Mouse (Mus musculus) adrenal gland, adult (tissue): Measurements from ENCODE around the gene Gtf2h4.

Source experiments
- DNase-seq, 2 experiments: peaks; one replicate each; pipeline ENCODE4 v3.0.0; 2022 to 2023; ENCODE audit warnings: low spot score in 1 of 2; ENCODE audit not compliant: inconsistent age in 2 of 2

Gtf2h4 gene

GRCm38 (mm10) chr17:35673416-35674035 is at the start of gene Gtf2h4:
TSS of gene Gtf2h4 (minus strand) at chr17:35673739.
- peak; percentile 88 to 96 for DNase-seq

GRCm38 (mm10) chr17:35721676-35722075 is 48.1 kb upstream of the Gtf2h4 start:
- DNase-seq, result no peak

GRCm38 (mm10) chr17:35720340-35720727 is 46.8 kb upstream of the Gtf2h4 start:
- DNase-seq, result peak in 1 of 2 experiments; percentile 47

- DNase-seq, result peak in 1 of 2 experiments; percentile 27
These were observed 46.2 kb upstream of the Gtf2h4 start for GRCm38 (mm10) chr17:35719616-35720339.

GRCm38 (mm10) chr17:35717080-35717479 is 43.5 kb upstream of the Gtf2h4 start:
- DNase-seq, result no peak

- no peak for DNase-seq
These were observed 42.6 kb upstream of the Gtf2h4 start for GRCm38 (mm10) chr17:35716114-35716513.

- peak; percentile 52 to 86 for DNase-seq
These were observed 37.3 kb upstream of the Gtf2h4 start for GRCm38 (mm10) chr17:35710705-35711347.

GRCm38 (mm10) chr17:35708611-35709010 is 35.1 kb upstream of the Gtf2h4 start:
- no peak for DNase-seq

- DNase-seq, result peak; percentile 75 to 82
These were observed 34.4 kb upstream of the Gtf2h4 start for GRCm38 (mm10) chr17:35707929-35708328.

- peak; percentile 51 to 85 for DNase-seq
These were observed 32.3 kb upstream of the Gtf2h4 start for GRCm38 (mm10) chr17:35705836-35706235.

GRCm38 (mm10) chr17:35704621-35705464 is 31.3 kb upstream of the Gtf2h4 start, which contains the start of gene Ddr1:
TSS of gene Ddr1 (minus strand) at chr17:35704621.
- peak in 1 of 2 experiments; percentile 73 for DNase-seq

- peak in 1 of 2 experiments; percentile 59 for DNase-seq
These were observed 30.3 kb upstream of the Gtf2h4 start for GRCm38 (mm10) chr17:35703751-35704271.

- no peak for DNase-seq
These were observed 29.5 kb upstream of the Gtf2h4 start for GRCm38 (mm10) chr17:35703065-35703464.

GRCm38 (mm10) chr17:35702605-35703004 is 29.1 kb upstream of the Gtf2h4 start:
- DNase-seq, result no peak

GRCm38 (mm10) chr17:35701978-35702461 is 28.5 kb upstream of the Gtf2h4 start:
- DNase-seq, result peak; percentile 56 to 58

GRCm38 (mm10) chr17:35701203-35701977 is 27.9 kb upstream of the Gtf2h4 start:
- DNase-seq, result peak in 1 of 2 experiments; percentile 60

GRCm38 (mm10) chr17:35700371-35700961 is 26.9 kb upstream of the Gtf2h4 start:
- peak; percentile 88 to 94 for DNase-seq

GRCm38 (mm10) chr17:35699919-35700318 is 26.4 kb upstream of the Gtf2h4 start:
- DNase-seq, result peak; percentile 89 to 93

GRCm38 (mm10) chr17:35698501-35698883 is 25.0 kb upstream of the Gtf2h4 start:
- DNase-seq, result no peak
